ENCODE assay signal across 23 mouse cellular contexts in genomic region chr7:100243007-100243406, GRCm38 (mm10). TPM values are rescaled to one million over a fixed set of nuclear protein-coding genes. Genes with fewer than 3 reads are reported as not detected.
DNase-seq lines count a peak whose midpoint lies in the region; TF ChIP-seq lines count a peak whose summit lies in the region.
"Had no signal": no experiment of that assay in that cellular context is flagged by ENCODE, and none has a peak within 500 bp of the region (broad histone marks: within the 10 kb centered on the region; RNA-seq: fewer than 3 reads in every experiment).

No protein-coding gene starts in this region.

- H3K4me1 ChIP-seq in MEL (ENCODE audit: control insufficient read depth in 1 of 2, insufficient read depth in 2 of 2, low read length in 2 of 2): peaks cover 21% of the 10 kb centered on the region in 2 experiments

- H3K79me2 ChIP-seq in MEL (ENCODE audit: control insufficient read depth, insufficient read depth, low read length, poor library complexity) (no peaks in the 10 kb centered on the region), macrophage (ENCODE audit: inconsistent target) (no peaks in the 10 kb centered on the region; the same call in 1 of the 2 replicates)

- peaks cover 0 to 36% of the 10 kb centered on the region in 2 experiments; a peak in 2 of 4 replicates for H3K36me3 ChIP-seq in MEL (ENCODE audit: control insufficient read depth in 1 of 2, insufficient read depth in 2 of 2, low read length in 2 of 2)
- H3K36me3 ChIP-seq in macrophage (ENCODE audit: inconsistent target): no peaks in the 10 kb centered on the region

- H3K27me3 ChIP-seq in MEL (ENCODE audit: control insufficient read depth in 1 of 2, insufficient read depth in 2 of 2, low read length in 2 of 2): no peaks in the 10 kb centered on the region
- H3K27me3 ChIP-seq: CH12.LX had no signal

- TF ChIP-seq EP300 in MEL (IDR thresholded peaks at IDR 0.05; ENCODE audit: low read depth in 1 of 2, low read length in 2 of 2): peak; percentile 86 to 92

- no peak for TF ChIP-seq CTCF in MEL (IDR thresholded peaks at IDR 0.05 in 2 of 3, conservative IDR thresholded peaks at IDR 0.05 in 1 of 3; ENCODE audit: control insufficient read depth in 1 of 3, insufficient read depth in 1 of 3, low read depth in 2 of 3, low read length in 3 of 3, poor library complexity in 1 of 3, severe bottlenecking in 1 of 3)

- no peak for TF ChIP-seq POLR2A in MEL (IDR thresholded peaks at IDR 0.05; ENCODE audit: control insufficient read depth in 1 of 2, insufficient read depth in 1 of 2, low read depth in 1 of 2, low read length in 2 of 2, poor library complexity in 1 of 2)

- TF ChIP-seq RAD21 in MEL (IDR thresholded peaks at IDR 0.05; ENCODE audit: low read depth, low read length): no peak

- WGBS in macrophage (ENCODE audit: missing documents): 67% methylated on average over 1 of the region's 1 CpGs

- H3K4me3 ChIP-seq in MEL (ENCODE audit: control insufficient read depth in 1 of 2, insufficient read depth in 1 of 2, low read depth in 2 of 2, low read length in 2 of 2) (peak overlapping the region in 1 of 2 experiments; percentile 20; a peak in 1 of 4 replicates), macrophage (ENCODE audit: inconsistent target) (no peak overlapping the region)

- no peak overlapping the region for H3K27ac ChIP-seq in MEL (ENCODE audit: control insufficient read depth, low read depth, low read length)
- peak overlapping the region; percentile 69 for H3K27ac ChIP-seq in macrophage

- H3K9ac ChIP-seq in MEL (ENCODE audit: control insufficient read depth, low read depth, low read length, poor library complexity, severe bottlenecking): peak overlapping the region; percentile 42; the same call in 1 of the 2 replicates

- H3K9me3 ChIP-seq in MEL (replicated peaks; ENCODE audit: insufficient read depth, low read length): no peaks in the 10 kb centered on the region
- H3K9me3 ChIP-seq: G1E had no signal

- peak; percentile 25 for DNase-seq in 416B (ENCODE audit: low read depth)
- peak; percentile 77 for DNase-seq in MEL (ENCODE audit: low read depth, low spot score)
- peak; percentile 68 for DNase-seq in MEL-GATA-1-ER (ENCODE audit: extremely low read depth, low read depth)
- no peak for DNase-seq in cerebellum, postnatal 25 days
- DNase-seq in heart, adult 9 months (ENCODE audit: low spot score in 2 of 2): no peak
- no peak for DNase-seq in urinary bladder, postnatal 36 days (ENCODE audit: low spot score in 2 of 2)
- DNase-seq in heart, postnatal 4 days: no peak
- DNase-seq: adrenal gland, adult 2 months; adrenal gland, adult 8-10 months; adrenal gland, postnatal 10 days; adrenal gland, postnatal 14 days; adrenal gland, postnatal 25 days; adrenal gland, postnatal 36 days; B cell, adult 2 months; cerebellum, adult 11 months; cerebellum, adult 11-12 months; cerebellum, adult 18-20 months; cerebellum, adult 2 months; cerebellum, adult 8-10 months had no signal

TF ChIP-seq in MEL, 35 proteins besides CTCF, POLR2A, EP300 and RAD21:
- TF ChIP-seq ZMIZ1 (IDR thresholded peaks at IDR 0.05; ENCODE audit: low read depth, low read length): no peak
- no peak for TF ChIP-seq POLR2AphosphoS2 (IDR thresholded peaks at IDR 0.05; ENCODE audit: low read length)
- 0 out of 2 replicates have a peak, but pooled peaks have one; percentile 39 for TF ChIP-seq MAFK (IDR thresholded peaks at IDR 0.05; ENCODE audit: borderline replicate concordance, low read depth, low read length)
- TF ChIP-seq ZKSCAN1 (IDR thresholded peaks at IDR 0.05; ENCODE audit: low read depth, low read length): no peak
- TF ChIP-seq TBP (IDR thresholded peaks at IDR 0.05; ENCODE audit: low read depth, low read length): no peak
- TF ChIP-seq ETS1 (IDR thresholded peaks at IDR 0.05; ENCODE audit: low read depth, low read length): peak; percentile 64
- TF ChIP-seq ELF1 (IDR thresholded peaks at IDR 0.05; ENCODE audit: low read depth, low read length): peak; percentile 50; the same call in 1 of the 2 replicates
- TF ChIP-seq SIN3A (IDR thresholded peaks at IDR 0.05; ENCODE audit: low read length): no peak
- TF ChIP-seq ZC3H11A (IDR thresholded peaks at IDR 0.05; ENCODE audit: low read depth, low read length): no peak
- TF ChIP-seq MEF2A (IDR thresholded peaks at IDR 0.05; ENCODE audit: extremely low read depth, insufficient replicate concordance, low read depth, low read length, poor library complexity, severe bottlenecking): no peak
- 0 out of 2 replicates have a peak, but pooled peaks have one; percentile 27 for TF ChIP-seq MXI1 (IDR thresholded peaks at IDR 0.05; ENCODE audit: low read depth, low read length)
- no peak for TF ChIP-seq GABPA (IDR thresholded peaks at IDR 0.05; ENCODE audit: low read depth, low read length)
- peak; percentile 44 for TF ChIP-seq TAL1 (IDR thresholded peaks at IDR 0.05; ENCODE audit: low read length)
- peak; percentile 82 for TF ChIP-seq RCOR1 (IDR thresholded peaks at IDR 0.05; ENCODE audit: low read depth, low read length)
- TF ChIP-seq TCF12 (IDR thresholded peaks at IDR 0.05; ENCODE audit: low read depth, low read length): peak; percentile 82
- TF ChIP-seq GATA1 (IDR thresholded peaks at IDR 0.05; ENCODE audit: low read depth, low read length): peak; percentile 81
- peak; percentile 46; the same call in 1 of the 2 replicates for TF ChIP-seq JUND (IDR thresholded peaks at IDR 0.05; ENCODE audit: low read depth, low read length)
- 0 out of 2 replicates have a peak, but pooled peaks have one; percentile 38 for TF ChIP-seq HCFC1 (IDR thresholded peaks at IDR 0.05; ENCODE audit: low read depth, low read length)

RNA-seq across cellular contexts. Expression of gene Pgm2l1, which starts 15.8 kb away (rescaled TPM):
- total RNA-seq in MEL (2012; rRNA removed): 4.4 and 5.7 TPM in 2 replicates
- polyA plus RNA-seq in MEL (2012; ENCODE audit: insufficient read depth in 1 of 2, insufficient read length in 2 of 2, low read depth in 1 of 2, low replicate concordance in 2 of 2, missing spikeins in 1 of 2) (10 to 100 TPM in 1 of 2 experiments, not detected in 1; 10.5 TPM), macrophage (2018) (6.2 to 23.9 TPM (median 7.7 TPM) in 3 replicates)
- total RNA-seq in macrophage (2018; cell fraction: chromatin; rRNA removed): 10 to 100 TPM in 6 of 26 experiments, 1 to 10 TPM in 20; 2.5 to 12.6 (median 6.8) TPM
- 10 to 100 TPM in 10 of 26 experiments, 1 to 10 TPM in 16; 2.9 to 13.0 (median 5.8) TPM for total RNA-seq in macrophage (2018; cell fraction: cytosol; rRNA removed)
- 10 to 100 TPM in 8 of 26 experiments, 1 to 10 TPM in 18; 2.1 to 37.1 (median 7.7) TPM for total RNA-seq in macrophage (2018; cell fraction: nucleus; rRNA removed)
- total RNA-seq in heart, postnatal 4 days (2021): 1 to 10 TPM; 5.6 to 6.1 TPM

RNA-seq across cellular contexts. Expression of gene P4ha3, which starts 42.3 kb away (rescaled TPM):
- total RNA-seq in MEL (2012; rRNA removed): 0.35 and 0.39 TPM in 2 replicates
- polyA plus RNA-seq in MEL (2012; ENCODE audit: insufficient read depth in 1 of 2, insufficient read length in 2 of 2, low read depth in 1 of 2, low replicate concordance in 2 of 2, missing spikeins in 1 of 2): not detected
- total RNA-seq in macrophage (2018; cell fraction: chromatin; rRNA removed): 1 to 10 TPM in 1 of 26 experiments, not detected in 25; 5.2 TPM
- not detected for total RNA-seq in macrophage (2018; cell fraction: cytosol; rRNA removed)
- 1 to 10 TPM in 1 of 26 experiments, not detected in 25; 1.0 TPM for total RNA-seq in macrophage (2018; cell fraction: nucleus; rRNA removed)
- 0.07 TPM in 1 of 3 replicates, not detected in the others for polyA plus RNA-seq in macrophage (2018)
- total RNA-seq in heart, postnatal 4 days (2021): 10 to 100 TPM; 10.5 to 11.1 TPM
- total RNA-seq: CH12.LX had no signal
- polyA plus RNA-seq: CD4-positive, CD25-positive, alpha-beta regulatory T cell, adult 4 months; G1E had no signal

Comparison
In these comparisons a context has a peak if more than half of its experiments do, and no peak if none do; other contexts are left out.
1. DNase-seq: peak in 416B (single experiment), MEL (single experiment) and MEL-GATA-1-ER (single experiment); none in cerebellum, postnatal 25 days (0 of 2), heart, adult 9 months (0 of 2), urinary bladder, postnatal 36 days (0 of 2) and heart, postnatal 4 days (single experiment).